14 mouse cellular contexts compared by ENCODE assay signal in the genomic region with DNA sequence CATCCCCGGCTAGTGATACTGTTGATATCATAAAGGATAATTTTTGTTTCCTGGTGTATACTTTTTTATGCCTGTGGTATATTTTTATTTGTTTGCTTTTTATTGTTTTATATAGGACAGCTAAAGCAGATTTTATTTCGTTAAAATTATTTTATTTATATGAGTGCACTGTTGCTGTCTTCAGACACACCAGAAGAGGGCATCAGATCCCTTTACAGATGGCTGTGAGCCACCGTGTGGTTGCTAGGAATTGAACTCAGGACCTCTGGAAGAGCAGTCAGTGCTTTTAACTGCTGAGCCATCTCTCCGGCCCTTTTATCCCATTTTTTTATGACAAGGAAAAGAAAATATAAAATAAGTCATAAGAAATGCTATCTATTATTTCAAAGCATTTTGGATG. TPM values are rescaled to one million over a fixed set of nuclear protein-coding genes. Genes with fewer than 3 reads are reported as not detected.
"Had no signal": no experiment of that assay in that cellular context is flagged by ENCODE, and none has a peak within 500 bp of the region (broad histone marks: within the 10 kb centered on the region; RNA-seq: fewer than 3 reads in every experiment).

No protein-coding gene starts in this region.

RNA-seq across cellular contexts. Expression of a gene that starts 19.3 kb away (rescaled TPM):
- total RNA-seq: neutrophil, adult 5-6 weeks had no signal
- polyA plus RNA-seq: neural tube, embryonic 13.5 days; neural tube, embryonic 14.5 days; neural tube, embryonic 15.5 days; small intestine, adult 2 months; spleen, adult 2 months; stomach, embryonic 14.5 days; stomach, embryonic 15.5 days; stomach, embryonic 16.5 days; stomach, postnatal 0 days; testis, adult 2 months; thymus, adult 2 months; thymus, postnatal 0 days; urinary bladder, adult 2 months had no signal

RNA-seq across cellular contexts. Expression of a gene that starts 35.9 kb away (rescaled TPM):
- polyA plus RNA-seq: neural tube, embryonic 14.5 days; neural tube, embryonic 15.5 days; stomach, embryonic 14.5 days; stomach, embryonic 16.5 days; stomach, postnatal 0 days had no signal
